8 mouse cellular contexts compared by ENCODE assay signal in the genomic region with DNA sequence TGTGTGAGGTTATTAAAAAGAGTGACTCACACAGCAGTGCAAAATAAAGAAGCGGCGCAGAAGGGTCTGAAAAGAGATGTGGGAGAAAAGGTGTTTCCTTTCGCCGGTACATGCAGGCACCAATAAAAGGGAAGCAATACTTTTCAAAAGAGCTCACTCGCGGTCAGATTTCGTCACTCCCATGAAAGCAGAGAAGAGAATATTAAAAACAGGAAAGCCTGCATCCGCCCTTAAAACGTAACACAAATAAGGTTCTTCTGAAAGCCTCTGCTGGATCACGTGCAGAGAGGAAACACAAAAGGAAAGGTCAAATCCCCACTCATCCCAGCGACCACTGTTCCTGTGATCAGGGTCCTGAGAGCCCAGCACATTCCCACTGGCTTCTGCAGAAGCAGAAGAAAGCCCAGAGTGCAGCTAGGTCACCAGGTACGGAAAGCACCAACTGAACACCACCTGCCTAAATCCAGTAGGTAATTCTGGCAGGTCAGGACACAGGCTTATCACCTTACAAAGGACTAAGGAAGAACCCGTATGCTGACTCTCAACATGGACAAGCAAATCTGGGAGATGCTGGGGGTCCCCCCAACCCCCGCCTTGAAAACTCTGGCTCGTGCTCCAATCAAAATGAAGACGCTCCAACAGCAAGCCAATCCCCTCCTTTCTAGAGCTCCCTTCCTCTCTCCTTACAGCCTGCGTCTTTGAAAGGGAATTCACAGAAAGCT. TPM values are rescaled to one million over a fixed set of nuclear protein-coding genes. Genes with fewer than 3 reads are reported as not detected.
DNase-seq lines count a peak whose midpoint lies in the region; ATAC-seq and TF ChIP-seq lines count a peak whose summit lies in the region.

No protein-coding gene starts in this region.

- peak overlapping the region; percentile 57 for H3K4me2 ChIP-seq in heart, embryonic 14.5 days (ENCODE audit: low read length)

- intact Hi-C loops in left cerebral cortex, postnatal 14 days (cut with DNase I), result no loop called here

- ATAC-seq in common myeloid progenitor, adult 5-6 weeks (replicated peaks; ENCODE audit: low read depth, poor library complexity, severe bottlenecking), result peak; percentile 90
- ATAC-seq in heart, embryonic 14.5 days (ENCODE audit: insufficient number of reproducible peaks, insufficient read depth, low FRiP score, low read depth), result no peak

- peaks cover 15 to 31% of the 10 kb centered on the region in 2 experiments for H3K4me1 ChIP-seq in heart, embryonic 14.5 days (ENCODE audit: control insufficient read depth in 2 of 2, insufficient read depth in 2 of 2, low read length in 2 of 2)
- H3K4me1 ChIP-seq in megakaryocyte, embryonic 14.5 days, result peaks cover 10% of the 10 kb centered on the region

- H3K27me3 ChIP-seq in heart, embryonic 14.5 days (ENCODE audit: control insufficient read depth, insufficient read depth, low read length), result no peaks in the 10 kb centered on the region
- peaks cover 16% of the 10 kb centered on the region for H3K27me3 ChIP-seq in megakaryocyte, embryonic 14.5 days (replicated peaks)

- no peak overlapping the region for H3K27ac ChIP-seq in layer of hippocampus, adult 2 months
- peak overlapping the region; percentile 66 to 69 for H3K27ac ChIP-seq in heart, embryonic 14.5 days (replicated peaks in 1 of 2; ENCODE audit: control insufficient read depth in 1 of 2, insufficient read depth in 1 of 2, low read depth in 2 of 2, low read length in 2 of 2)

- no peak for DNase-seq in layer of hippocampus, adult 2 months (ENCODE audit: low spot score in 2 of 2)
- DNase-seq in layer of hippocampus, adult 9-11 months, result no peak
- peak; percentile 49 to 57 for DNase-seq in left cerebral cortex, postnatal 14 days (ENCODE audit: low spot score in 2 of 2)
- DNase-seq in spleen, postnatal 36 days (ENCODE audit: low spot score in 2 of 2), result peak; percentile 55 to 59
- no peak for DNase-seq in thymus, adult 18-20 months

- H3K9me3 ChIP-seq in heart, embryonic 14.5 days (ENCODE audit: control insufficient read depth, low read length), result no peaks in the 10 kb centered on the region
- peaks cover 16% of the 10 kb centered on the region for H3K9me3 ChIP-seq in megakaryocyte, embryonic 14.5 days

- H3K36me3 ChIP-seq in heart, embryonic 14.5 days (ENCODE audit: control insufficient read depth, insufficient read depth, low read length), result peaks cover 11% of the 10 kb centered on the region
- H3K36me3 ChIP-seq in megakaryocyte, embryonic 14.5 days (replicated peaks; ENCODE audit: low read length), result no peaks in the 10 kb centered on the region

- no peak for TF ChIP-seq CTCF in layer of hippocampus, adult 2 months (conservative IDR thresholded peaks at IDR 0.05)

- H3K4me3 ChIP-seq in layer of hippocampus, adult 2 months, result peak overlapping the region; percentile 42
- H3K4me3 ChIP-seq in heart, embryonic 14.5 days (ENCODE audit: control insufficient read depth in 1 of 2, insufficient read depth in 1 of 2, low read depth in 1 of 2, low read length in 2 of 2), result peak overlapping the region; percentile 19 to 31
- peak overlapping the region; percentile 69 for H3K4me3 ChIP-seq in megakaryocyte, embryonic 14.5 days (replicated peaks)

- WGBS in heart, embryonic 14.5 days, result 30% methylated on average over 17 of the region's 17 CpGs

- H3K9ac ChIP-seq in heart, embryonic 14.5 days (ENCODE audit: low read length), result peak overlapping the region; percentile 52

RNA-seq across cellular contexts. Expression of a gene that starts 16.4 kb away (rescaled TPM):
- 1 to 10 TPM; 4.0 to 4.9 TPM for total RNA-seq in layer of hippocampus, adult 2 months (2021)
- 4.8 and 4.9 TPM in 2 replicates for total RNA-seq in common myeloid progenitor, adult 5-6 weeks (2017)
- 38.7 and 41.0 TPM in 2 replicates for polyA plus RNA-seq in heart, embryonic 14.5 days (2014; fragmentation: Nextera tagmentation; extraction: Ambion mirVana)
- total RNA-seq in left cerebral cortex, postnatal 14 days (2021), result 1 to 10 TPM; 5.2 to 6.8 TPM
- polyA plus RNA-seq in megakaryocyte, embryonic 14.5 days (2012; ENCODE audit: insufficient read depth, low replicate concordance), result 0.03 TPM in 1 of 2 replicates, not detected in the other

Comparison
In these comparisons a context has a peak if more than half of its experiments do, and no peak if none do; other contexts are left out.
1. DNase-seq: peak in left cerebral cortex, postnatal 14 days (2 of 2) and spleen, postnatal 36 days (2 of 2); none in layer of hippocampus, adult 2 months (0 of 2), layer of hippocampus, adult 9-11 months (single experiment) and thymus, adult 18-20 months (0 of 2).
2. Peak in every context shown above with its lines, with median percentiles within 50 percentile points of each other: H3K4me3 ChIP-seq.